Mouse (Mus musculus): ENCODE results near the gene Gclc. TPM values are rescaled to one million over a fixed set of nuclear protein-coding genes. Genes with fewer than 3 reads are reported as not detected.

Gene Gclc
- polyA plus RNA-seq, 1 experiment from 2014 or later: 44.6 TPM

- no peak overlapping the region for H3K9ac ChIP-seq (ENCODE audit: low read depth, low read length)
- ATAC-seq (replicated peaks; ENCODE audit: low FRiP score, low read depth) (no peak), DNase-seq (ENCODE audit: low spot score) (no peak)
- no peaks in the 10 kb centered on the region; the same call in 1 of the 2 replicates for H3K9me3 ChIP-seq (replicated peaks; ENCODE audit: low read length)
- no peak overlapping the region for H3K4me2 ChIP-seq (ENCODE audit: low read length)
- H3K27me3 ChIP-seq (ENCODE audit: insufficient read depth, low read length): no peaks in the 10 kb centered on the region
- WGBS: 52% methylated on average over 6 of the region's 6 CpGs
- H3K4me1 ChIP-seq (replicated peaks; ENCODE audit: insufficient read depth, low read length): no peaks in the 10 kb centered on the region
- TF ChIP-seq CTCF (IDR thresholded peaks at IDR 0.05; ENCODE audit: low read depth): no peak
- H3K27ac ChIP-seq: no peak overlapping the region
- no peaks in the 10 kb centered on the region for H3K36me3 ChIP-seq (ENCODE audit: insufficient read depth, low read length)
- H3K4me3 ChIP-seq (replicated peaks; ENCODE audit: low read depth, low read length): no peak overlapping the region
These were observed 30.1 kb upstream of the Gclc start for GRCm38 (mm10) chr9:77724216-77724615.

GRCm38 (mm10) chr9:77725448-77725847 lies 28.9 kb upstream of the Gclc start:
- H3K9ac ChIP-seq (ENCODE audit: low read depth, low read length): no peak overlapping the region
- no peak overlapping the region for H3K27ac ChIP-seq
- no peaks in the 10 kb centered on the region for H3K4me1 ChIP-seq (replicated peaks; ENCODE audit: insufficient read depth, low read length)
- no peaks in the 10 kb centered on the region for H3K36me3 ChIP-seq (ENCODE audit: insufficient read depth, low read length)
- ATAC-seq (replicated peaks; ENCODE audit: low FRiP score, low read depth): no peak
- no peak overlapping the region for H3K4me2 ChIP-seq (ENCODE audit: low read length)
- no peaks in the 10 kb centered on the region for H3K27me3 ChIP-seq (ENCODE audit: insufficient read depth, low read length)
- WGBS: 88% methylated on average over 8 of the region's 8 CpGs
- no peak for DNase-seq (ENCODE audit: low spot score)
- H3K4me3 ChIP-seq (replicated peaks; ENCODE audit: low read depth, low read length): no peak overlapping the region
- TF ChIP-seq CTCF (IDR thresholded peaks at IDR 0.05; ENCODE audit: low read depth): no peak
- H3K9me3 ChIP-seq (replicated peaks; ENCODE audit: low read length): no peaks in the 10 kb centered on the region; the same call in 1 of the 2 replicates

GRCm38 (mm10) chr9:77726018-77726684 lies 28.2 kb upstream of the Gclc start:
- no peaks in the 10 kb centered on the region for H3K36me3 ChIP-seq (ENCODE audit: insufficient read depth, low read length)
- H3K9ac ChIP-seq (ENCODE audit: low read depth, low read length): no peak overlapping the region
- TF ChIP-seq CTCF (IDR thresholded peaks at IDR 0.05; ENCODE audit: low read depth): no peak
- H3K4me3 ChIP-seq (replicated peaks; ENCODE audit: low read depth, low read length): no peak overlapping the region
- no peak overlapping the region for H3K27ac ChIP-seq
- H3K27me3 ChIP-seq (ENCODE audit: insufficient read depth, low read length): no peaks in the 10 kb centered on the region
- no peaks in the 10 kb centered on the region; the same call in 1 of the 2 replicates for H3K9me3 ChIP-seq (replicated peaks; ENCODE audit: low read length)
- ATAC-seq (replicated peaks; ENCODE audit: low FRiP score, low read depth): no peak
- 86% methylated on average over 6 of the region's 6 CpGs for WGBS
- DNase-seq (ENCODE audit: low spot score): no peak
- no peaks in the 10 kb centered on the region for H3K4me1 ChIP-seq (replicated peaks; ENCODE audit: insufficient read depth, low read length)
- H3K4me2 ChIP-seq (ENCODE audit: low read length): no peak overlapping the region

GRCm38 (mm10) chr9:77727012-77727411 lies 27.3 kb upstream of the Gclc start:
- 94% methylated on average over 2 of the region's 2 CpGs for WGBS
- Histone ChIP-seq H3K36me3 (ENCODE audit: insufficient read depth, low read length) (no peaks in the 10 kb centered on the region), H3K27ac (no peak overlapping the region), H3K4me2 (ENCODE audit: low read length) (no peak overlapping the region), H3K4me1 (replicated peaks; ENCODE audit: insufficient read depth, low read length) (no peaks in the 10 kb centered on the region), H3K4me3 (replicated peaks; ENCODE audit: low read depth, low read length) (no peak overlapping the region), H3K9me3 (replicated peaks; ENCODE audit: low read length) (no peaks in the 10 kb centered on the region; the same call in 1 of the 2 replicates), H3K27me3 (ENCODE audit: insufficient read depth, low read length) (no peaks in the 10 kb centered on the region), H3K9ac (ENCODE audit: low read depth, low read length) (no peak overlapping the region)
- no peak for ATAC-seq (replicated peaks; ENCODE audit: low FRiP score, low read depth)
- TF ChIP-seq CTCF (IDR thresholded peaks at IDR 0.05; ENCODE audit: low read depth): no peak
- DNase-seq (ENCODE audit: low spot score): no peak

- Histone ChIP-seq H3K4me1 (replicated peaks; ENCODE audit: insufficient read depth, low read length) (no peaks in the 10 kb centered on the region), H3K4me3 (replicated peaks; ENCODE audit: low read depth, low read length) (no peak overlapping the region), H3K9ac (ENCODE audit: low read depth, low read length) (no peak overlapping the region), H3K36me3 (ENCODE audit: insufficient read depth, low read length) (no peaks in the 10 kb centered on the region), H3K9me3 (replicated peaks; ENCODE audit: low read length) (no peaks in the 10 kb centered on the region; the same call in 1 of the 2 replicates), H3K27me3 (ENCODE audit: insufficient read depth, low read length) (no peaks in the 10 kb centered on the region), H3K4me2 (ENCODE audit: low read length) (no peak overlapping the region), H3K27ac (no peak overlapping the region)
- 66% methylated on average over 3 of the region's 3 CpGs for WGBS
- ATAC-seq (replicated peaks; ENCODE audit: low FRiP score, low read depth) (no peak), DNase-seq (ENCODE audit: low spot score) (no peak)
- no peak for TF ChIP-seq CTCF (IDR thresholded peaks at IDR 0.05; ENCODE audit: low read depth)
These were observed 22.3 kb upstream of the Gclc start for GRCm38 (mm10) chr9:77732067-77732466.

- TF ChIP-seq CTCF (IDR thresholded peaks at IDR 0.05; ENCODE audit: low read depth): no peak
- H3K36me3 ChIP-seq (ENCODE audit: insufficient read depth, low read length): no peaks in the 10 kb centered on the region
- no peak overlapping the region for H3K4me3 ChIP-seq (replicated peaks; ENCODE audit: low read depth, low read length)
- DNase-seq (ENCODE audit: low spot score) (no peak), ATAC-seq (replicated peaks; ENCODE audit: low FRiP score, low read depth) (no peak)
- H3K9me3 ChIP-seq (replicated peaks; ENCODE audit: low read length): no peaks in the 10 kb centered on the region; the same call in 1 of the 2 replicates
- no peak overlapping the region for H3K9ac ChIP-seq (ENCODE audit: low read depth, low read length)
- H3K4me1 ChIP-seq (replicated peaks; ENCODE audit: insufficient read depth, low read length): no peaks in the 10 kb centered on the region
- WGBS: 82% methylated on average over 6 of the region's 6 CpGs
- H3K4me2 ChIP-seq (ENCODE audit: low read length): no peak overlapping the region
- H3K27ac ChIP-seq: no peak overlapping the region
- no peaks in the 10 kb centered on the region for H3K27me3 ChIP-seq (ENCODE audit: insufficient read depth, low read length)
These were observed 16.9 kb upstream of the Gclc start for GRCm38 (mm10) chr9:77737298-77738041.
